Mouse (Mus musculus) A20 (cell line): ENCODE results near the gene Vmn1r152.
"Not testable (repeated sequence)": the region's sequence is repeated elsewhere in the genome, so short reads cannot be mapped to it uniquely, and the experiment has no call there.

Experiments used
- DNase-seq: peaks from one replicate; pipeline ENCODE4 v3.0.0-alpha.2; 2011; ENCODE audit warnings: low read depth, low spot score

The Vmn1r152 gene

GRCm38 (mm10) chr7:22522667-22523066 is at the start of gene Vmn1r152:
Gene Vmn1r152 (plus strand): TSS chr7:22522967.
- not testable (repeated sequence) for DNase-seq

DNA sequence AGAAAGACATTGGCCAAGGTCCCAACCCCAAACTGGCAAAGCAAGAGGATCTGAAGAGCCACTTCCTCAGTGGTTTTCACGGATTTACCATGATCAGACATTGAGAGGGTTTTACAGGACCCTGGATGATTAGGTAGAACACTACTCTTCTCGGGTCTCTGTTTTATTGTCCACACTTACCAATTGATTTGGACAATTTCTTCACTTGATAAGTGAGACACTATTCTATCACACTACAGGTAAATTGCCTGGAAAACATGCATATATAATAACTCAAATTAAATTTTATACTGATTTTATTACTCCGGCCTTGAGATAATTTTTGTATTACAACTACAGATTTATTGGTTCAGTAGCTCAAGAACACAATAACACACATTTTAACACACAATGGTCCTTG is 23.2 kb upstream of the Vmn1r152 start, which contains the start of gene Vmn1r151:
Vmn1r151 (minus strand) TSS at position 101 of the 400 bp plus-strand sequence.
- DNase-seq = not testable (repeated sequence)

GRCm38 (mm10) chr7:22534787-22535186 is 12.0 kb downstream of the Vmn1r152 start, which contains the start of gene Gm8677:
Gene Gm8677 (minus strand): TSS chr7:22534887.
- not testable (repeated sequence) for DNase-seq

DNA sequence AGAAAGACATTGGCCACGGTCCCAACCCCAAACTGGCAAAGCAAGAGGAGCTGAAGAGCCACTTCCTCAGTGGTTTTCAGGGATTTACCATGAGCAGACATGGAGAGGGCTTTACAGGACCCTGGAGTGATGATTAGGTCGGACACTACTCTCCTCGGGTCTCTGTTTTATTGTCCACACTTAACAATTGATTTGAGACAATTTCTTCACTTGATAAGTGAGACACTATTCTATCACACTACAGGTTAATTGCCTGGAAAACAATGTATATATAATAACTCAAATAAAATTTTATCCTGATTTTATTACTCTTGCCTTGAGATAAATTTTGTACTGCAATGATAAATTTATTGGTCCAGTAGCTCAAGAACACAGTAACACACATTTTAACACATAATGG is 42.5 kb downstream of the Vmn1r152 start, which contains the start of gene Gm4201:
Gm4201 (minus strand) TSS at position 101 of the 400 bp plus-strand sequence.
- not testable (repeated sequence) for DNase-seq
